Mouse (Mus musculus) frontal cortex, postnatal 36 days (tissue): ENCODE data around the gene Ccl21b.
"Not testable (repeated sequence)": the region's sequence is repeated elsewhere in the genome, so short reads cannot be mapped to it uniquely, and the experiment has no call there.

Source experiments
- DNase-seq, 2 experiments: peaks; one replicate each; pipeline ENCODE4 v3.0.0; 2022; ENCODE audit warnings: low spot score in 2 of 2

The Ccl21b gene

GRCm38 (mm10) chr4:42255467-42255866, at the start of gene Ccl21b:
TSS of gene Ccl21b (plus strand) at chr4:42255767.
- not testable (repeated sequence) for DNase-seq

DNA sequence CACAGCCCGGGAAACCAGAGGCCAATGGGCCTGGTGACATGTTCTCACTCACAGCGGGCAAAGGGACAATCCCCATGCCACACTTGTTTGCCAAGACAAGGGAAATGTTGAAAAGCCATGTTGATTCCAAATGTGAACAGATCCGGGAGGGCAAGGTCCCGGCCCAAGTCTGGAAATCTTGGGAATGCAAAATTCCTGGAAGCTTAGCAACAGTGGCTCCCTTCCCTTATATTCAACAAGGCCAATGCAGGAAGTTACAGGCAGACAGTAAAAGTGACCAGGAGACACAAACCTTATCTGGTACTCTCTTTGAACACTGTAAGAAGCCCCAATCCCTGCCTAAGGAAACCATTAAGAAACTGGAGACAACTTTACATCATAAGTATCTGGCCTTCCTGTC, 15.2 kb upstream of the Ccl21b start, which contains the start of gene Gm10600:
TSS of gene Gm10600 (plus strand) at position 301 of the 400 bp plus-strand sequence.
- DNase-seq: not testable (repeated sequence)

DNA sequence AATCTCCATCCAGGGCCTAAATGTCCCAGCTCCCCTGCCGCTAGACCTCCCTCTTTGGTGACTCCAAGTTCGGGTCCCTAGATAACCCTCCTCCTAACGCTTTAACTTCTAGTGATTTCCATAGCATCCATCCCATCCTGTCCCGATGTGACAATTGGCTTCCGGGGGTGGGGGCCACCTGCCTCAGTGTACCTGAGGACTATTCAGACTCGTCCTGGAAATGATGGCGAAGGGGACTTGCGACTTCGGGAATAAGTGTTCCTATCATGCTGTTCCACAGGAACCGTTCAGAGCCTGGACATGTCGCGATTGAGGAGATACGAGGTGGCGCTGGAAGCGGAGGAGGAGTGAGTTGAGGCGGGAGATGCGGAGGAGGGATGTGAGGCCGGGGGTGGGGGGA, 38.4 kb downstream of the Ccl21b start, which contains the start of gene Gm21953:
TSS of gene Gm21953 (plus strand) at position 301 of the 400 bp plus-strand sequence.
- not testable (repeated sequence) for DNase-seq
